Mouse (Mus musculus) cerebellum, adult 9-11 months (tissue): ENCODE measurements around the gene Abcg1.
A peak's percentile ranks its signal among the peaks of the same experiment; 100 is the strongest.

ENCODE experiments used
- DNase-seq: peaks from one replicate; pipeline ENCODE4 v3.0.0; 2022

The Abcg1 gene

DNA sequence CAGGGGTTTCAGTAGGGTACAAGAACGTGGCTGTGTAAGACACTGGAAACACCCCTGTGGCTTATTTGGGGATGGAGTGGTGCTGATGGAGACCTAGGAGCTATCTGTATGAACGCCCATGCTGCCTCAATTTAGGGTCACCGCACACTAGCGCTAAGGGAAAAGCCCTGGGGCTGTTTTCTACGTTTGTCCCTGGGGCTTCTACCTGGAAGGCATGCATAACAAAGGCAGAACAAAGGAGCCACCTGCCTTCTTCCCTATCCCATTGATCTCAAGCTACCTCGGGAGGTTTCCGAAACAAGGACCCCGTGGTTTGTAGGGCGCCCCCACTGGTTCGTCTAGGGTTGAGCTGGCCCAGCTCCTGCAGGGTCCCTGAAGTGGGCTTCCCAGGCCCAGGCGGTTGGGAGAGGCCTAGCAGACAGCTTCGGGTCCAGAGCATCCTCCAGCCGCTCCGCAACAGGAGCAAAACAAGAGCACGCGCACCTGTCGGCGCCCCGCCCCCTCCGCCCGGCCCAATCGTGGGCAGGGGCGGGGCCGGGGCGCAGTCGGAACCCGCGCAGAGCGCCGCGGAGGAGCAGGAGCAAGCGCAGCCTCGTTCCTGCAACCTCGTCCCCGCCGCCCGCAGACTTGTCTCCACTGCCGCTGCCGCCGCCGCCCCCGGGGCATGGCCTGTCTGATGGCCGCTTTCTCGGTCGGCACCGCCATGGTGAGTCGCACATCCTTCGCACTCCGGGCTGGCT, at the start of gene Abcg1:
Abcg1 (plus strand) TSS at position 525 of the 740 bp plus-strand sequence.
- peak; percentile 86 for DNase-seq

DNA sequence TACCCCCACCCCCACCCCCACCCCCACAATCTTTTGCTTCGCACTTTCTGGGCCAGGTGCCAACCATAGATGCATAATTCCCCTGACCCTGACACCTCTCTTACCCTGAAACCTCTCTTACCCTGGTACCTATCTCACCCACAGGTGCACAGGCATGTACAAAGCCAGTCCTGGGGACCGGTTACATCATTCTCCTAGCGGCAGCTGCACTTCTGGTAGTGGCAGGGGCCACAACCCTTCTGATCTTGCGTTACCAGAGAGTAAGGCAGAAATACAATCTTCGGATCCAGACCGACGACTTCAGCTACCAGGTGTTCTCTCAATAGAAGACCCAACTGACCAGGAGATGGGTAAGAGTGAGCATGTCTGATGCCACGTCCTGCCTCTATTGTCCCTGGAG, 49.1 kb upstream of the Abcg1 start:
- DNase-seq = no peak

DNA sequence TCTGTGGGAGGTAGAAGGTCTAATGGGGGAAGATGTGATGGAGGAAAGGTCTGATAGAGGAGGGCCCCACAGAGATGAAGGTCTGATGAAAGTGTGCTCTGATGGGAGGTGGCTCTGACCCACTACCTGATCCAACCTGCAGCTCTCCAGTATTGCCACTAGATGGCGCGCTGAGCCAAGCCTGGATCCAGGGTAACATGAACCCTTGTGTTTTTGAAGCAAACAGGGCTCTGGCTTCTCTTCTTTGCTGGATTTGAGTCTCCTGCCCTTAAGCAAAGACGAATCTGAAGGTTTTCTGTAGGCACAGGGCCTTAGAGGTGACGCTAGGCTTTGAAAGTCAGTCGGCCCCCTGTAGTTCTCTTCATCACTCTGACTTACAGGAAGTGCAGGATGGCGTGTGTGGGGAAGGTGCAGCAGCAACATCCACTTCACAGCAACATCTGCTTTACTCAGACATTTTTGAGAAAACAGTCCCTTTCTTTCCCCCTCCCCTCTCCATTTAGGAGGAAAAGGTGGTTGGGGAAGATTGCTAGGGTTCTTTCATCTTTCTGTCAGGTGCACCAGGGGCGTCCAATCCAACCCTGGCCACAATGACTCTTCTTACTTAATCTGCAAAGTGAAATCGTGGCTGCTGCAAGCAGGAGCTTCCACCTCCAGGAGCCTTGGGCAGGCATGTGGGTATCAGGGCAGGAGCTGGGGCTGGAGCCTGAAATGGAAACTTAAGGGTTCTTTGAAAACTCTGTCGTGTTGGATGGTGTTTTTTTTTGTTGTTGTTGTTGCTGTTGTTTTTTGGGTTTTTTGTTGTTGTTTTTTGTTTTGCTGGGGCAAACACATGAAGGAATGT, 45.7 kb upstream of the Abcg1 start:
- DNase-seq = no peak

DNA sequence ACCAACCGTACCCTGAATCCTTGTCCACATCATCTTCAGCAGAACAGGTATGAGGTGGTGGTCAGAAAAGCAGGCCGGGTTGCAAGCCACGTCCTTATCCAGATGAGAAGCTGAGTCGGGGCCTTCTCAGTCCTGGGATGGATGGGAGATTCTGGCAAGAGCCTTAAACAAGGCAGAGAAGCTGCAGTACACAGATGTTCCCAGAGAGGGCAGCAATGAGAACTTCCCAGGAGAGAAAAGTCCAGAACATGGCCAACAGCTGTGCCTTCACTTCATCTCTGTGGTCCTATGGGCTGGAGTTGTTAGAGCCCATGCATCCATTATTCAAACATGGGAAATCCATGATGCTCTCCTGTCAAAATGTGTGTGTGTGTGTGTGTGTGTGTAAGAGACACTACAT, 39.2 kb upstream of the Abcg1 start:
- no peak for DNase-seq

DNA sequence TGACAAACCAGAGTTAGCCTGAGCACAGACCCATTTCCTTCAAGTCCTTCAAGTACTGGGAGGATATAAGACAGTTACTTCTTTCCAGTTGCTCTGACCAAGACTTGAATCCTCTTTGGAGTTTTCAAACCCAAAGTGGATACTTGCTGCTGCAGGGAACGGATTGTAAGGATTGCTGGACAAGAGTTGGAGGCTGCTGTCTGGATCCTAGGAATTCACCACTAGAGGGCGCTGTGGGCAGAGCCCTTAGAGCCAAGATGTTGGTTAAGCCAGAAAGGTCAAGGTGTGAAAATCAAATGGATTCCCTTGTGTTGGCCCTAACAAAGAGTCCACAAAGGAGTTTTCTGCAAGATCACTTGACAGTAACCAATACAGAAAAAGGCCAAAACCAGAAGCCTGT, 38.0 kb upstream of the Abcg1 start:
- DNase-seq = peak; percentile 62

DNA sequence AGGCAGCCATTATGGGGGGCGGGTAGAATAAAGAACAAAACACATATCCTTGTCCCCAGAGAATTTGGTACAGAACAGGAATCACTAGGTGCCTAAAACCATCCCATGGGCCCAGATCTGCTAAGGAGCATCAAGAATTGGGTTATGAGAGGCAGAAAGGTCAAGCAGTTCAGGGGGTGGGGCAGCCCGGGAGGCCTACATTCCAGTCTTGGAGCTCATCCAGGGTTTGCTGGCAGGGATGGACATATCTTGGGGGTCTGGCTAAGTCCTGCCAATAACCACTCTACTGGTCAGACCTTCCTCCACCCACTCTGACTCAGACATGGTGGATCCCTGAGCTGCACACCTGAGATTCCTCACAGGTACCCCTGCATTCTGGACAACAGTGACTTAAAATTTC, 37.4 kb upstream of the Abcg1 start:
- DNase-seq = no peak

DNA sequence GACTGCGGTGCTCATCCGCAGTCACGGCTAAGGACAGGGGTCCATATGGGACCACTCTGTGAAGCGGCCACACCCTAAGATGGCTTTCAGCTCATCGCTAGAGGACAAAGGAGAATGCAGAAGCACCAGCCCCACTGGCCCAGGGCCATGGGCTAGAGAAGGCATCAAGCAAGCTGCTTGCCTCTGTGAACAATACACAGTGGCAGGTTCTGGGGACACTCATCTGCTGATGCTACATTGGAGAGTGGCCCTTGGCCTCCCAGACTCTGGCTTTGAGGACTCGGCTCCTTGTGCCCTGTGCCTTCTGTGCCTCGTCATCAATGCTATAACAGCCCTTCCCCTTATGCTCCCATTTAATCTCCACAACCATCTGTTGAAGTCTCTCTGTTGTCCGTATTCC, 36.2 kb upstream of the Abcg1 start:
- DNase-seq = no peak

DNA sequence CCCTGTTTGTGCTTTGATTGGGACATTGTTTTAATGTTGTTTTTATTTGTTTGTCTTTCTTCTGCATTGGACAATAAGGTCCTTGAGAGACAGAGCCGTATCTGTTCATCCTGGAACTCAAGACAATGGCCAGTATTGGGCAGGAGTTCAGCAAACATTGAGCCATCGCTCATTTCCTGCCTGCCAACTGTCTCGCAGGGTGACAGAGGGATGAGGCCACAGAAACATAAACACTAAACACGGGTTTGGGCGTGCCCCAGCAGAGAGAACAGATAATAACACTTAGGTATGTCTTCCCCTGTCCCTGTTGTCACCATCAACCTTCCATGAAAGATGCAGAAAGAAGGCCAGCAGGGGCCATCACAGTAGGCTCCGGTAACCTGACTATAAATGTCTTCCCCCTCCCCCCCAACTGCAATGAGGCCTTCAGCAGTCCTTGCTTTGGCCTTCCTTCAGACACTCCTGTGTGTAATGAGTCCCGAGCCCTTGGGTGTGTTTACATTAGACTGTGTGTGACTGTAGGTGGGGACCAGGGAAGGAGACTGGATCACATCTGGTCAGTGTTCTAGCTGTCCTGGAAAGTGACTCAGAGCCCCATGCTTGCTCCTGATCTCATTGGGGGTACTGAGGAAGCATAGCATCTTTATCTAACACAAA, 33.2 kb upstream of the Abcg1 start:
- DNase-seq = no peak

DNA sequence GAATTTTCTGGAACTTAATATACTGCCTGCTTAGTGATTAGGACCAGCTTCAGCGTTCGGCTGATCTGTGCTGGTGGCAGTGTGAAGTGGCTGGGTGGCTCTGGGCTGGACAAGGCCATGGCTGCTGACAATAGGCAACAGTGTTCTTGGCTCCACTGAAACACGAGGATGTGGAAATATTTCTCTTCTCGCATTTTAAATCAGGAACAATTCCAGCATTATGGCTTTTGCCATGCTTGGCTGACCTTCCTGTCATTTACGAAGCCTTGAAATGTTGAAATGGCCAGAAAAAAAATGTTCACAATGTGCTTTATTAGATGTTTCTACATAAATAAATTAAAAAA, 32.7 kb upstream of the Abcg1 start:
- DNase-seq = no peak

DNA sequence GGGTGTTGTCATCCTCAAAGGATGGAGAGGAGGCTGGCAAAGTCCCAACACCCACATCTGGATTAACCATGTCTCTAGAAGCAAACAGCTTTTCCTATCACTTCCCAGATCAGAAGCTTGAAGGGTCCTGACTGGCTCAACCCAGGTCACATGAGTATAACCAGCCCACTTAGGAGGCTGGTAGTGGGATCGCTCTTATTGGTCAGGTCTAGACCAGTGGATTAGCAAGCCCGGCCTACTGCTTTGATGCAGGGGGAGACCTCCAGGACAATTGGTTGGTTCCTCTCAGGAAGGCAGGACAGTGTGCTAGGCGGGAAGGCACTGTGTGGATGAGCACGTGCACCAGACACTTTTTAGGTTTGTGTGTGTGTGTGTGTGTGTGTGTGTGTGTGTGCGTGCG, 30.5 kb upstream of the Abcg1 start:
- no peak for DNase-seq

DNA sequence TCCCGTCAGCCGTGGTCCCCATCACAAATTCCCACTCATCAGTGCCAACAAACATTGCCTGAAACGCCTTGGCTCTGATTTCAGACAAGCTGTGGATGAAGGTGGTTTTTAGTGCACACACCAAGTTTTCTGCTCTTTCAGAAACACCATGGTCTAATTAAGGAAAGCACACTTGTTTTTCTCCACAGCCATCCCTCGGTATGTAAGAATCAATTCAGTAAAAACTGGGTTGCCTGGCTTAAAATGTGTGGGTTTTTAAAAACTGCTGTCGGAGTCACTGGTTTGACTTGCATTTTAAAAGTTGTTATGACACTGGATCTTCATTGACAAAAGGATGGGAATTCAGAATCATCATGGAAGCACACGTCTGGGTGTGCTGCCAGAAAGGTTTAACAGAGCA, 29.8 kb upstream of the Abcg1 start:
- DNase-seq = no peak

DNA sequence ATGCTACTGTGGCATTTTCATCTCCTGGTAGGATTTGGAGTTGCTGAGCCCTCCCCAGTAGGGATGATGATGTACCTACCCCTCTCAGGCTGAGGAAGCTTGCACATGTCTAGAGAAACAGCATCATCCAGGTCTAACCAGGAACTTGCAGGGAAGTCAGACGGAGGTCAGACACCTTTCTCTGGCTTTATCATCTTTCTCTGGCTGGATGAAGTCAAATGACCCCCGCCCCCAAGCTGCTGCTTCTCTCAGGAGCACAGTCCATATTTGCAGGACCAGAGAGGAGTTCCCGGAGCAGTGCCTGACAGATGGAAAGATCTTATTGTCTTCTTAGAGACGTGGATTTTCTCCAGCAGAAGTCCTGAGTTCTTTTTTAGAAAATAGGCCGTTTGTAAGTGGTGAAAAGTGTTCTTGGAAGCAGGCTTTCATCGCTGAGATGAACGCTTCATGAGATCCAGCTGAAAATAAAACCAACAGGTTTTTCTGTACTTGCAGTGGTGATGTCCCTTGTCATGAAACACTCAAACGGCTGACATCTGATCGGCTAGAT, 28.6 kb upstream of the Abcg1 start:
- no peak for DNase-seq

DNA sequence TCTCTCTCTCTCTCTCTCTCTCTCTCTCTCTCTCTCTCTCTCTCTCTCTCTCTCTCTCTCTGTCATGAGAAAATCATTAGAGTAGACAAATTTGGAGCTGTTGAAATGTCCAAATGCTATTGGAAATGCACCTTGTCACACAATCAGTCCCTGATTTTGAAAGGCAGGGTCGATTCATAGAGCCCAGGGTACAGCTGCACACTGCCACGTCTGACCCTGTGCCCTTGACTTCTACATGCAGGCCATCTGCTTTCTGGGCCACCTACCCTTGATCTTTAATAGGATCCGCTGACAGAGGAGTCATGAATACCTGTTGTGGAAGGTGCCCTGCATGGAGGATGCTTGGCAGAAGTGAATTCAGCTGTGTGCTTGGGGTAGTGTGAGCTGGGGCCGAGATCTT, 28.1 kb upstream of the Abcg1 start:
- DNase-seq = no peak

DNA sequence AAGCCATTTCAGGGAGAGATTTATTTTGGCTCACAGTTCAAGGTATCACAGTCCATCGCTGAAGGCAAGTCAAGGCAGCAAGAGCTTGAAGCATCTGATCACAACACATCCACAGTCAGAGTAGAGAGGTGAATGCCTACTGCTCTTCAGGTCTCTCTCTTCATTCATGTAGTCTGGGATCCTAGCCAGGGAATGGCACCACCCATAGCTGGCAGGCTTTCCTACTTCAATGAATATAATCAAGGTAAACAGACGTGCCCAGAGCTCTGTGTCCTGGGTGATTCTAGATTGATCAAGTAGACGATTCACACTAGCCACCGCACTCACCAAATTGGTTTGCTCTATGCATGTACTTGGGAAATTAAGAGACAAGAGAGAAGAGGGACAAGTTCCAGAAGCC, 25.1 kb upstream of the Abcg1 start:
- no peak for DNase-seq

DNA sequence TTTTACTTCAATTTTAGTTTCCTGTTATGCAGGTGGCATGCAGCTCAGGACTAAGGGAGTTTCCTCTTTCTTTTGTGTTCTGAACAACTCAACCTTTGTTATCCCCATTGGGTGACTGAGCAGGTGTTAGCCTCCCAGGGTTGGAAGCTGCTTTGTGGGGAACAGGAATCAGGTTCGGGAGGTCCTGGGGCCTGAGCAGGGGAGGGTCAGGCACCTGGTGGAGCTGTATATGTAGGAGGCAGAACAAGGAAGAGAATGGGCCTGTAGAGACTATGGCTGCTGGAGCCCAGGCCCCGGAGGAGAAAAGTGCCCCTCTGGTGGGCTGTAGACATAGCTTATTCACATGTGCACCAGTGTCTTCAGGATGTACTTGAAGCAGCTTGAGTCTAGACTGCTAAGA, 24.2 kb upstream of the Abcg1 start:
- no peak for DNase-seq

DNA sequence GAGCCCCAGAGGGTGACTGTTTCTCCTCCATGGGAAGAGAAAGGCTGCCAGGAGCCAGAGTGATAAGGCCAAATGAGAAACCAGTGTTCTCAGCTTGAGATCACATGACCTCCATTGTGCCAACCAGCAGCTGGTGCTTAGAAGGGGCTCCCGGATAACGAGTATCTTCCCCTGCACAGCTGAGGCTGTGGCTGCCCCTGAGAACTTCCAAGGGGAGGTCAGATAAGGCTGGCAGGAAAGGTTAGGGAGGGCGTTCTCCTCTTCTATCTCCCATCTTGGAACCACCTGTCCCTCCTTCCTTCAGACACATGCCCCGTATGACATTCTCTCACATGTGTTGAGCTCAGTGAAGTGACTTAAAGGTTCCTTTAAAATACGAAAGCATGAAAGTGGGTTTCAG, 23.3 kb upstream of the Abcg1 start:
- no peak for DNase-seq

DNA sequence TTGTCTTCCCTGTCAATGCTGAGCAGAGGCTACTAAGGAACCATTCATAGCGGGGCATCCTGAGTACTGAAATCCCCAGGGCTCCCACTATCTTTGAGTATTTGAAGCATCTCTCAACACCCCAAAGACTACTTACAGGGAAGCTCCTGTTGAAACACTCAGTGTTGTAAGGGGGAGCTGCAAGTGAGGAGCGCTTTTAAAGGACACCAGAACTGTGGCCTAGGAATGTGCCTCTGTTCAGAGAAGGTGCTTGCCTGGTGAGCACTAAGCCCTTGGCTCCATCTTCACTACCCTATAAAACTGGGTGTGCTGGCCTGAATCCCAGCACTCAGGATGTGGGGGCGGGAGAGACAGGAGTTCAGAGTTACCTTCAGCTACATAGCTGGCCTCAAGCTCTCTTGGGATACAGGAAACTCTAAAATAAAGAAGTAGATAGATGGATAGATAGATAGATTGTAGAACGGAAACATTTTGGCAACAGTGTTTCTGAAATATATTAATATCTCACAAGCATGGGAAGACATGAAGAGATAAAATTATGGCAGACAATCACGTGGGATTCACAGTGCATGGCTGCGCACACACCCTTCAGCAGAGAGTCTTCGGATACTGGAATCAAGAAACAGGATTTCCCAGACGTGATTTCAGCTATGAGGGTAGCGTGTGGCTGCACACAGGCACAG, 22.7 kb upstream of the Abcg1 start:
- no peak for DNase-seq

DNA sequence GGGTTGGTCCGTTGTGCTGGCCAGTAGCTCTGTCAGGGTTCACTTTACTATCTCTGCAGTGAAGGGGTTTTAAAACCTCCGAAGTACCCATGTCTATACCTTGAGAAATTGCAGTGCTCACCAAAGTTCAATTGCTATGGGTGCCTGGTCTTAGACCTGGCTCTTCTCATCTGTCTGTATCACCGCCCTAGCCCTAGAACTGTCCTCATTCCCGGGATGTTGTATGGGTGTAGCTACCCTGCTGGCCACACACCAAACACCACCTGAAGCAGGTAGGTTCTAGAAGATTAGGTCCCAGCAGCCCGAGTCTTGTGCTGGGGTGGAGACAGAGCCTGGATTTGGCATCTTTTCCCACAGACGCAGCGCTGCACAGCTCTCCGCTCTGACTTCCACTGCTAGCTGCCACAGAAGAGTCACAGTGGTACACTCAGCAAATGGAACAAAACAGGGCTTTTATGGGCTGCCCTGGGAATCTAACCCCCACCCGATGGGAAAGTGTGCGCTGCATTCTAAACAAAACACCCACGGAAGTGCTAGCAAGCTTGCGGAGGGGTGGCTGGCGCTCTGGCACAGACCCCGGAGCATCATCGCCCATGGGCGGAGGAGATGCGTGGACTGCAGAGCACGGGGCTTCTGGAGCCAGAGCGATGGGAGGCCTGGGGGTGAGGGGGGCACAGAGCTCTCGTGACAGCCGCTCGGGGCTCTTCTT, 21.2 kb upstream of the Abcg1 start:
- DNase-seq = no peak

DNA sequence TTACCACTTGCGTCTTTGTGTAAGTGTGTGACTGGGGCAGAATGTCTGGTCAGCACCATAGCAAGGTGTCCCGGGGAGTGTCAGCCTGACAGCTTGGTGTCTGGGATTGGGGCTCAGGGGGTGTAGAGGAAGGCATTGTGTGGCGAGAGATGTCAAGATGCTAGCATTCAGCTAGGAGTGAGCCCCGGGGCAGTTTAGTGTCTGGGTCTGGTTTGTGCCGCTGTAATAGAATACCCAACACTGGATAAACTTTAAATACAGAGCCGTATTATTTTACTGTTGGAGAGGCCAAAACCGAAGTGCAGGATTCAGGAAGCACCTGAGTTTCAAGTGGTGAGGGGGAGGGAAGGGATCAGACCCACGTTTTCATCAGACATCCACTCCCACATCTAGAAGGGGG, 20.1 kb upstream of the Abcg1 start:
- no peak for DNase-seq

DNA sequence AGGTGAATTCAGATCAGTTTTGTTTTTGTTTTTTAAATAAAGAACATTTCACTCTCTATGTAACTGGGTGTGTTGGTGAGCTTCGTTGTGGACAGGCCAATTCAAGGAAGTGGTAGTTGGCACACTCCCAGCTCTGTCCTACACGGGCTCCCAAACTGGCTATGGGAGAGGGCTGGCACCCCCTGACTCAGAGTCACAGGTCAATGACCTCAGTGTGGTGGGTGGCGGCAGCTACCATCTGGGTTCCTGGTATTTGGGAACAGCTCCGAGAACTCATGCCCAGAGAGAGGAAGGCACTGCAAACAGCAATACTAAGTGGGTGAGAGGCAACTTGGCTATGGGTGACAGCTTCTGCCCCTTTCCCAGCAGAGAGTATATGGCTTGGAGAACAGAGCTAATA, 19.1 kb upstream of the Abcg1 start:
- no peak for DNase-seq

DNA sequence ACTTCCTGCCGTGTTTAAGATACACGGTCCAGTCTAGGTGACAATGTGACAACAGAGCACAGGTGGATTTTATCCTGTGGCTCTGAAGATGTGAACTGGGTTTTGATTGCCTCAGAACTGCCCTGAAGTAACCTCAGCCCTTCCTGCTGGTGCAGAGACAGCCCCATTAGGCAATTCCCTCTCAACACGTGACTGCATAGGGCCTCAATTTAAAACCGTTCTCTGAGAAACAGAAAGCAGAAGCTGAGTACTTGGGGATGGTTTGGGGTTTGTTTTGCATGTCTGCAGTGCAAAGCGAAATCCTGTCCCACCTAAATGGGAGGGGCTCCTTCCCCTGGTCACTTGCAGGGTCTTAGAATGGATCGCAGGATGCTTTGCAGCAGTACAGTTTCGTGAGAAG, 17.8 kb upstream of the Abcg1 start:
- DNase-seq = no peak

DNA sequence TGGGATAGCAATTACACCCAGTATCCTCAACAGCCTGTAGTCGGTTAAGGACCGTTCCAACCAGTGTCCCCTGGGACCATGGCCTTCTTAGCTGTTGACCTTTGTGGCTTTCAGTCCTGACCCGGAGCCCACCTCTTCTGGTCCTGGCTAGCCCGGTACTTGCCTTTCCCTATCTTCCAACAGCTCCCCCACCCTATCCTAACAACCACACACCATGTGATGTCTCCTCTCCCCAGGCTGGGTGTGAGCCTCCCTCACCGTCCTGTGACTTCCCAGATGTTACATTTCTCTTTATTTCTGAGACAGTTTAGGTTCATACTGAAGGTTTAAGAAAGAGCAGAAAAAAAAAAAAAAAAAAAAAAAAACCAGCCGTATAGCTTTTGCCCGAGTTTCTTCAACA, 17.1 kb upstream of the Abcg1 start:
- no peak for DNase-seq

DNA sequence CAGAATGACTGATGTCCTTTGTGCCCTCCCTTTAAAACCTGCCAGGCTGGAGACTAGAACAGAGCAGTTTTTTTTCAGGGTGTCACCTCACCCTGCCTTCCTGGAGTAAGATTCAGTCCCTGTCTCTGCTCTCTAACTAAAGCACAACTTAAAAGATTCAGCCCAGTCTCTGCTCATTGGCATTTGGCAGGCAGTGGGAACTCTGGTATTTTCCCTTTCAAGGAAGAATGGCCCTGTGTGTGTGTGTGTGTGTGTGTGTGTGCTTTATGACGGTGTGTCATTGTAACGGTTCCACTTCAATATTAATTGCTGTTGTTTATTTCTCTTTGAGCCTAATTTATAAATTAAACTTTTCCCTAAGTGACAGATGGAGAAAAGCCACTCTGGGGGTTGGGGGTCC, 14.7 kb upstream of the Abcg1 start:
- DNase-seq = no peak
